Mouse (Mus musculus): ENCODE measurements around the gene Kng2. TPM values are rescaled to one million over a fixed set of nuclear protein-coding genes. Genes with fewer than 3 reads are reported as not detected.

Kng2 gene
- polyA plus RNA-seq, 1 experiment from 2014 or later: 0.14 TPM

DNA sequence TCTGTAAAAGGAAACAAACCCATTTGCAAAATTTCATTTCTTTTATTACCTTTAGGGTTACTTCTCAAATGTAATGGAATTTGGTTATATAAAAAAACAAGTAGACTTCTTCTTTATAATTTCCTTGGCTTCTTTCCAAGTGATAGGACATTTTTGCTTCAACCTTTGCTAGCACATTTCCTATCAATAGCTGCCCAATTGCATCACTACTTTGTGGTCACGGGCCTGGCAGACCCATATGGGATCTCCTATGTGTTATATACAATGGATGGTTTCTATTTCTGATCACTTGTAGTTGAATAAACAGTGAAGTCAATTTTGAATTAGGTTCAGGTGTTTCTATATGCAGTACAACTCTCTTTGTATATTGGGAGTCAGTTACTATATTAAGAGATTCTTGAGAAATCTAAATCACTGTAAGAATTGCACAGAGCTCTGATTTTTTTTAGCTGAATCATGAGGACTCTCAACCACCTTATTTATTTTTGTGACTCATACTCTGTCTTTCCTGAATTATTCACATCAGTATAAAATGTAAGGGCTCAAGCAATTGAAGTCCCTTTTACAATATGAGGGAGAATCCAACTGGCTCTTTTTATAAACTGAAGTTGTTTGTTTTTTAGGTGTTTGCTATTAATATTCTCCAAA is 61.8 kb downstream of the Kng2 start:
- Histone ChIP-seq H3K27ac (ENCODE audit: low read depth, low read length) (no peak overlapping the region), H3K9ac (ENCODE audit: low read depth, low read length) (no peak overlapping the region), H3K4me2 (ENCODE audit: low read length) (no peak overlapping the region), H3K4me1 (ENCODE audit: control insufficient read depth, insufficient read depth, low read depth, low read length) (no peaks in the 10 kb centered on the region), H3K4me3 (ENCODE audit: low read length) (no peak overlapping the region), H3K36me3 (ENCODE audit: control insufficient read depth, insufficient read depth, low read length) (no peaks in the 10 kb centered on the region), H3K9me3 (ENCODE audit: control insufficient read depth, low read length) (no peaks in the 10 kb centered on the region), H3K27me3 (replicated peaks; ENCODE audit: control insufficient read depth, insufficient read depth, low read length) (no peaks in the 10 kb centered on the region)
- WGBS: 74% methylated on average over 1 of the region's 1 CpGs
- no peak for ATAC-seq

DNA sequence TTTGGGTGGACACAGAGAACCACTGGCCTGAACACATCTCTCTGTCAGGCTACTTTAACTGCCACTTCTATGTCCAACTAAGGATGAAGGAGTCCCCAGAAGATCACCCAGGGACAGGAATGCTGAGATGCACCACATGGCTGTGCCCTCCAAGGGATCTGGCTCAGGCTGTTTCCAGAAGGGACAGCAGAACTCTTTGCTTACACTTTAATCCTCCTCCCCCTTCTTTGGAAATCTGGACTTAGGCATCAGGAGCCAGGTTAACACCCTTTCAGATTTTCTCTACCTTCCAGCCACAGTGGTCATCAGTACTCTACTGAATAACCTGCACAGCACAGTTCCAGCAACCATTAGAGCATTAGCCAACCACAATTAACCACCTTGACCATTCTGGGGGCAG is 66.0 kb downstream of the Kng2 start:
- no peak for ATAC-seq
- no peak overlapping the region for H3K4me2 ChIP-seq (ENCODE audit: low read length)

DNA sequence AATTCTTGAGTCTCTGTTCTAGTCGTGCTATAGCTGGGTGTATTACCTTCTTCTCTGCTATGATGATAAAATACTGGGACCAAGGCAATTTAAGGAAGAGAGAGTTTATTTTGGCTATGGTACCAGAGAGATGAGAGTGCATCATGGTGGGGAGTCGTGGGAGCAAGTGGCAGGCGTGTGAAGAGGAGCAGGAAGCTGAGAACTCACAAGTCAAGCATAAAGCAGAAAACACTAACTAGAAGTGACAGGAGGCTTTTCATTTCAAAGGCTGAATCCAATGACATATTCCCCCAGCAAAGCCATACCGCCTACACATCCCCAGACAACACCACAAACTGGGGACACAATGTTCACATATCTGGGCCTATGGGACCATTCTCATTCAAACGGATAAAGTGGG is 67.0 kb downstream of the Kng2 start:
- 81% methylated on average over 5 of the region's 5 CpGs for WGBS
- Histone ChIP-seq H3K4me1 (ENCODE audit: control insufficient read depth, insufficient read depth, low read depth, low read length) (no peaks in the 10 kb centered on the region), H3K9ac (ENCODE audit: low read depth, low read length) (no peak overlapping the region), H3K27me3 (replicated peaks; ENCODE audit: control insufficient read depth, insufficient read depth, low read length) (no peaks in the 10 kb centered on the region), H3K36me3 (ENCODE audit: control insufficient read depth, insufficient read depth, low read length) (no peaks in the 10 kb centered on the region), H3K4me3 (ENCODE audit: low read length) (no peak overlapping the region), H3K4me2 (ENCODE audit: low read length) (no peak overlapping the region), H3K9me3 (ENCODE audit: control insufficient read depth, low read length) (no peaks in the 10 kb centered on the region), H3K27ac (ENCODE audit: low read depth, low read length) (no peak overlapping the region)
- ATAC-seq: no peak

More for the DNA sequence above, 66.0 kb downstream of the Kng2 start:
- Histone ChIP-seq H3K4me1 (ENCODE audit: control insufficient read depth, insufficient read depth, low read depth, low read length) (no peaks in the 10 kb centered on the region), H3K9ac (ENCODE audit: low read depth, low read length) (no peak overlapping the region), H3K36me3 (ENCODE audit: control insufficient read depth, insufficient read depth, low read length) (no peaks in the 10 kb centered on the region), H3K27me3 (replicated peaks; ENCODE audit: control insufficient read depth, insufficient read depth, low read length) (no peaks in the 10 kb centered on the region), H3K4me3 (ENCODE audit: low read length) (no peak overlapping the region), H3K27ac (ENCODE audit: low read depth, low read length) (no peak overlapping the region), H3K9me3 (ENCODE audit: control insufficient read depth, low read length) (no peaks in the 10 kb centered on the region)

DNA sequence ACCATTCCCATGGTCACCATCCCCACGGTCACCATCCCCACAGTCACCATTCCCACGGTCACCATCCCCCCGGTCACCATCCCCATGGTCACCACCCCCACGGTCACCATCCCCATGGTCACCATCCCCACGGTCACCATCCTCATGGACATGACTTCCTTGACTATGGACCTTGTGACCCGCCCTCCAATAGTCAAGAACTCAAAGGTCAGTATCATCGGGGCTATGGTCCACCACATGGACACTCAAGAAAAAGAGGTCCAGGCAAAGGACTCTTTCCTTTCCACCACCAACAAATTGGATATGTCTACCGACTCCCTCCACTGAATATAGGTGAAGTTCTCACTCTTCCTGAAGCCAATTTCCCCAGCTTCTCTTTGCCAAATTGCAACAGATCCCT is 68.2 kb downstream of the Kng2 start:
- no peaks in the 10 kb centered on the region for H3K4me1 ChIP-seq (ENCODE audit: control insufficient read depth, insufficient read depth, low read depth, low read length)
- H3K9me3 ChIP-seq (ENCODE audit: control insufficient read depth, low read length): no peaks in the 10 kb centered on the region
- no peak for ATAC-seq
- no peak overlapping the region for H3K4me2 ChIP-seq (ENCODE audit: low read length)
- H3K4me3 ChIP-seq (ENCODE audit: low read length): no peak overlapping the region
- no peak overlapping the region for H3K27ac ChIP-seq (ENCODE audit: low read depth, low read length)
- H3K36me3 ChIP-seq (ENCODE audit: control insufficient read depth, insufficient read depth, low read length): no peaks in the 10 kb centered on the region
- no peaks in the 10 kb centered on the region for H3K27me3 ChIP-seq (replicated peaks; ENCODE audit: control insufficient read depth, insufficient read depth, low read length)
- WGBS: 95% methylated on average over 8 of the region's 8 CpGs
- no peak overlapping the region for H3K9ac ChIP-seq (ENCODE audit: low read depth, low read length)

DNA sequence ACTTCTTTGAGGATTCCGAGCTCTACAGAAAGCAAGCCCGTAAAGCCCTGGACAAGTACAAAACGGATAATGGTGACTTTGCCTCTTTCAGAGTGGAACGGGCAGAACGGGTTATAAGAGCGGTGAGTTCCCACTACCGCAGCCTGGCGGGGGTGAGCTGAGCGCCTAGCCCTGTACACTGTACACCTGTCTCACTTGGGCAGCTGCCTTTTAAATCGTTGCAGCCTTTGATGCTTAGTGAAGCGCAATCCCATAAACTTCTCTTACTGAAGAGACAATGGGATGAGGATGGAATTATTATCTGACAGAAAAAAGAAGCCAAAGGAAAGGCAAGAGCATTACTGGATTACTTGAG is 73.2 kb downstream of the Kng2 start:
- no peaks in the 10 kb centered on the region for H3K4me1 ChIP-seq (ENCODE audit: control insufficient read depth, insufficient read depth, low read depth, low read length)
- H3K36me3 ChIP-seq (ENCODE audit: control insufficient read depth, insufficient read depth, low read length): no peaks in the 10 kb centered on the region
- no peak overlapping the region for H3K4me3 ChIP-seq (ENCODE audit: low read length)
- 67% methylated on average over 11 of the region's 11 CpGs for WGBS
- no peak overlapping the region for H3K9ac ChIP-seq (ENCODE audit: low read depth, low read length)
- no peak for ATAC-seq
- no peaks in the 10 kb centered on the region for H3K9me3 ChIP-seq (ENCODE audit: control insufficient read depth, low read length)
- peak overlapping the region; percentile 14 for H3K4me2 ChIP-seq (ENCODE audit: low read length)
- no peak overlapping the region for H3K27ac ChIP-seq (ENCODE audit: low read depth, low read length)
- no peaks in the 10 kb centered on the region for H3K27me3 ChIP-seq (replicated peaks; ENCODE audit: control insufficient read depth, insufficient read depth, low read length)

DNA sequence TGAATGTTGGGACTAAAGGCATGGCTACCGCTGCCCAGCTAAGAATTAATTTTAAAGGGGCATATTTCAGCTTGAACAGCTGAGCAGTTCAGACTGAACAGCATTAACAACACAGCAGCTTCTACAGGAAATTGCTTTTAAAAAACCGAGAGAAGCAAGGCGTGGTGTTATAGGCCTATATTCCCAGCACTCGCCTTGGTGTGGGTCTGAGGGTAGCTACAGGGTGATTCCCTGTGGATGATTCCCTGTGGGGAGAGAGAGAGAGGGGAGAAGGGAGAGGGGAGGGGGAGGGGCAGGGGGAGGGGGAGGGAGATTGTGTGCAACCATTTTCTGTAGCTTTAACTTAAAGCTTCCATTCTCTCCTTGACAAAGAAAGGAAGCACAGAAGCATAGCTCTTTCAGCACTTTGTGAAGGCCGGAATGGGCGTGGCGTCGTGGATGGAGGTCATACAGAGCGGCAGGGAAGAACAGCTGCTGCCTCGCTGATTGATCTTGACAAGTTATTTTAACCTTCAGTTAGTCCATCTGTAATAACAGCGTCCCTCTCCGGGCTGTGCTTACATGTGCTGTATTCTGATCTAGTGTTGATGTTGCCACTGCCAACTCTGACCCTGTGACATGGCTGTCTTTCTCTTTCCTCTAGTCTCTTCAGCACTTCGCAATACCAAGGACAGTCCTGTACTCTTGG is 73.7 kb downstream of the Kng2 start:
- 35% methylated on average over 13 of the region's 13 CpGs for WGBS
- no peak overlapping the region for H3K9ac ChIP-seq (ENCODE audit: low read depth, low read length)
- H3K4me1 ChIP-seq (ENCODE audit: control insufficient read depth, insufficient read depth, low read depth, low read length): no peaks in the 10 kb centered on the region
- H3K36me3 ChIP-seq (ENCODE audit: control insufficient read depth, insufficient read depth, low read length): no peaks in the 10 kb centered on the region
- no peak overlapping the region for H3K27ac ChIP-seq (ENCODE audit: low read depth, low read length)
- H3K4me2 ChIP-seq (ENCODE audit: low read length): peak overlapping the region; percentile 14
- no peak for ATAC-seq
- no peaks in the 10 kb centered on the region for H3K27me3 ChIP-seq (replicated peaks; ENCODE audit: control insufficient read depth, insufficient read depth, low read length)
- H3K9me3 ChIP-seq (ENCODE audit: control insufficient read depth, low read length): no peaks in the 10 kb centered on the region
- no peak overlapping the region for H3K4me3 ChIP-seq (ENCODE audit: low read length)

DNA sequence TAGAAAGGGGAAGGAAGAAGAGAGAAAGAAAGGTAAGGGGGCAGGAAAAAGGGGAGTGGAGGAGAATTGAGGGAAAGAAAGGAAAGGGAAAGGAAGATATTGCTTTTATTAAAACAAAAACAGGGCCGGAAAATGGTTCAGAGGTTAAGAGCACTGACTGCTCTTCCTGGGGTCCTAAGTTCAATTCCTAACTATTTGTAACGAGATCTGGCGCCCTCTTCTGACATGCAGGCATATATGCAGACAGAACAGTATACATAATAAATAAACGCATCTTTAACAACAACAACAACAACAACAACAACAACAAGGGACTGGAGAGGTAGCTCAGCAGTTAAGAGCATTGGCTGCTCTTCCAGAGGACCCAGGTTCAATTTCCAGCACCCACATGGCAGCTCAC is 76.2 kb downstream of the Kng2 start:
- Histone ChIP-seq H3K4me1 (ENCODE audit: control insufficient read depth, insufficient read depth, low read depth, low read length) (no peaks in the 10 kb centered on the region), H3K9ac (ENCODE audit: low read depth, low read length) (no peak overlapping the region), H3K27me3 (replicated peaks; ENCODE audit: control insufficient read depth, insufficient read depth, low read length) (no peaks in the 10 kb centered on the region), H3K27ac (ENCODE audit: low read depth, low read length) (no peak overlapping the region), H3K4me2 (ENCODE audit: low read length) (no peak overlapping the region), H3K4me3 (ENCODE audit: low read length) (no peak overlapping the region), H3K9me3 (ENCODE audit: control insufficient read depth, low read length) (no peaks in the 10 kb centered on the region), H3K36me3 (ENCODE audit: control insufficient read depth, insufficient read depth, low read length) (no peaks in the 10 kb centered on the region)
- 47% methylated on average over 4 of the region's 4 CpGs for WGBS
- ATAC-seq: no peak

DNA sequence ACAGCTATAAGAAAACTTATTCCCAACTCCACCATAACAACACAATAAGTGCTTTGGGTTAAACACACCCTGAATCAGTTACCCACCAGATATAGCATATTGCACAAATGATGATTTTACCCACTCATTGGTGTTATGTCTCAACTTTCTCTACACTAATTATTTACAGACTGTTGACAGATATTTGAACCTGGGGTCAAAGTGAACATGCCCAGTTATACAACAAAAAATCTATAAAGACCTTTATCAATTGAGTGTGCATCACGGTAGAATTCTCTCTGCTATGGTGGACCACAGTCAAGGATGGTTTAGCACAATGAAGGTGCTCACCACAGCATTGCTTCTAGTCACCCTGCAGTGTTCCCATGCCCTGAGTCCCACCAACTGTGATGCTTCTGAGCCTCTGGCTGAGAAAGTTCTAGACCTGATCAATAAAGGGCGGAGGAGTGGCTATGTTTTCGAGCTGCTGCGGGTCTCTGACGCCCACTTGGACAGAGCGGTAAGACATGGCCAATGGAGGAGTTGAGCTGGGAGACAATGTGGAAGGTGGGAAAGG is 78.4 kb downstream of the Kng2 start, which contains the start of gene Hrg:
Hrg (plus strand) TSS at position 233 of the 556 bp plus-strand sequence.
- no peaks in the 10 kb centered on the region for H3K9me3 ChIP-seq (ENCODE audit: control insufficient read depth, low read length)
- H3K4me3 ChIP-seq (ENCODE audit: low read length): no peak within 1 kb of the TSS
- ATAC-seq: no peak
- H3K9ac ChIP-seq (ENCODE audit: low read depth, low read length): no peak within 1 kb of the TSS
- H3K4me1 ChIP-seq (ENCODE audit: control insufficient read depth, insufficient read depth, low read depth, low read length): no peaks in the 10 kb centered on the region
- no peak within 1 kb of the TSS for H3K27ac ChIP-seq (ENCODE audit: low read depth, low read length)
- 91% methylated on average over 6 of the region's 6 CpGs for WGBS
- no peak within 1 kb of the TSS for H3K4me2 ChIP-seq (ENCODE audit: low read length)
- H3K27me3 ChIP-seq (replicated peaks; ENCODE audit: control insufficient read depth, insufficient read depth, low read length): no peaks in the 10 kb centered on the region
- no peaks in the 10 kb centered on the region for H3K36me3 ChIP-seq (ENCODE audit: control insufficient read depth, insufficient read depth, low read length)

DNA sequence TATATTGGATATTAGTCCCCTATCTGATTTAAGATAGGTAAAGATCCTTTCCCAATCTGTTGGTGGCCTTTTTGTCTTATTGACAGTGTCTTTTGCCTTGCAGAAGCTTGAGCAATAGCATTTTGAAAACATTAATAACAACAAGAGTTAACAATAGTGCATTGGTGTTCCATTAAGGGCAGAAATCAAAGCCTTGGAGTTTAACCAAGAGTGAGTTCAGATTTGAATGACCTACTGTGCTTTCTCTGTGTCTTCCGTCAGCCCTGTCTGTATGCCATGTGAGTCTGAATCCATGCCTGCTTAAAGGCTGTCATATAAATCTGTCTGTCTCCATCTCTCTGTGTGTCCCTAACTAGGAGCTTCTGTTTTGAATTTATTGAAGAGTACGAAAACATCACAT is 81.9 kb downstream of the Kng2 start:
- H3K27ac ChIP-seq (ENCODE audit: low read depth, low read length): no peak overlapping the region
- no peaks in the 10 kb centered on the region for H3K4me1 ChIP-seq (ENCODE audit: control insufficient read depth, insufficient read depth, low read depth, low read length)
- no peaks in the 10 kb centered on the region for H3K27me3 ChIP-seq (replicated peaks; ENCODE audit: control insufficient read depth, insufficient read depth, low read length)
- no peak overlapping the region for H3K4me3 ChIP-seq (ENCODE audit: low read length)
- no peaks in the 10 kb centered on the region for H3K36me3 ChIP-seq (ENCODE audit: control insufficient read depth, insufficient read depth, low read length)
- no peaks in the 10 kb centered on the region for H3K9me3 ChIP-seq (ENCODE audit: control insufficient read depth, low read length)
- 77% methylated on average over 2 of the region's 2 CpGs for WGBS
- no peak for ATAC-seq
- H3K4me2 ChIP-seq (ENCODE audit: low read length): no peak overlapping the region
- H3K9ac ChIP-seq (ENCODE audit: low read depth, low read length): no peak overlapping the region

Data from hindbrain, embryonic 16.5 days (tissue).